Mouse (Mus musculus): ENCODE results near the gene Myom3. TPM values are rescaled to one million over a fixed set of nuclear protein-coding genes. Genes with fewer than 3 reads are reported as not detected.

The Myom3 gene
- polyA plus RNA-seq, 1 experiment from 2014 or later: 0.12 TPM

GRCm38 (mm10) chr4:135789135-135789534 is 29.6 kb downstream of the Myom3 start:
- DNase-seq (ENCODE audit: low spot score): no peak
- Histone ChIP-seq H3K36me3 (no peaks in the 10 kb centered on the region), H3K4me1 (no peaks in the 10 kb centered on the region), H3K27me3 (ENCODE audit: low read depth, poor library complexity, severe bottlenecking) (no peaks in the 10 kb centered on the region), H3K9me3 (replicated peaks) (0 out of 2 replicates have a peak, but pooled peaks cover 6% of the 10 kb centered on the region), H3K4me3 (no peak overlapping the region), H3K27ac (replicated peaks) (no peak overlapping the region)
- whole genome bisulfite sequencing: 73% methylated on average over 2 of the region's 2 CpGs

GRCm38 (mm10) chr4:135792821-135793220 is 33.3 kb downstream of the Myom3 start:
- Histone ChIP-seq H3K9me3 (replicated peaks) (0 out of 2 replicates have a peak, but pooled peaks cover 6% of the 10 kb centered on the region), H3K27ac (replicated peaks) (no peak overlapping the region), H3K36me3 (no peaks in the 10 kb centered on the region), H3K27me3 (ENCODE audit: low read depth, poor library complexity, severe bottlenecking) (peaks cover 12% of the 10 kb centered on the region; the same call in 1 of the 2 replicates), H3K4me1 (peaks cover under 1% of the 10 kb centered on the region; the same call in 1 of the 2 replicates), H3K4me3 (no peak overlapping the region)
- no peak for DNase-seq (ENCODE audit: low spot score)
- 90% methylated on average over 5 of the region's 5 CpGs for WGBS

GRCm38 (mm10) chr4:135797931-135798330 is 38.4 kb downstream of the Myom3 start:
- 0 out of 2 replicates have a peak, but pooled peaks cover 2% of the 10 kb centered on the region for H3K9me3 ChIP-seq (replicated peaks)
- DNase-seq (ENCODE audit: low spot score): no peak
- H3K4me1 ChIP-seq: peaks cover 16% of the 10 kb centered on the region
- H3K36me3 ChIP-seq: no peaks in the 10 kb centered on the region
- H3K4me3 ChIP-seq: no peak overlapping the region
- no peak overlapping the region for H3K27ac ChIP-seq (replicated peaks)
- H3K27me3 ChIP-seq (ENCODE audit: low read depth, poor library complexity, severe bottlenecking): peaks cover 15% of the 10 kb centered on the region; the same call in 1 of the 2 replicates
- WGBS: 39% methylated on average over 11 of the region's 11 CpGs

GRCm38 (mm10) chr4:135801543-135801942 is 42.0 kb downstream of the Myom3 start:
- no peaks in the 10 kb centered on the region for H3K36me3 ChIP-seq
- peaks cover 16% of the 10 kb centered on the region for H3K4me1 ChIP-seq
- H3K27ac ChIP-seq (replicated peaks): no peak overlapping the region; the same call in 1 of the 2 replicates
- no peaks in the 10 kb centered on the region for H3K9me3 ChIP-seq (replicated peaks)
- 28% methylated on average over 8 of the region's 8 CpGs for WGBS
- H3K27me3 ChIP-seq (ENCODE audit: low read depth, poor library complexity, severe bottlenecking): 0 out of 2 replicates have a peak, but pooled peaks cover 8% of the 10 kb centered on the region
- H3K4me3 ChIP-seq: no peak overlapping the region
- DNase-seq (ENCODE audit: low spot score): peak; percentile 89

GRCm38 (mm10) chr4:135803299-135803698 is 43.8 kb downstream of the Myom3 start:
- peaks cover 6% of the 10 kb centered on the region for H3K9me3 ChIP-seq (replicated peaks)
- no peak overlapping the region for H3K4me3 ChIP-seq
- no peaks in the 10 kb centered on the region for H3K36me3 ChIP-seq
- H3K27me3 ChIP-seq (ENCODE audit: low read depth, poor library complexity, severe bottlenecking): no peaks in the 10 kb centered on the region
- WGBS: 56% methylated on average over 4 of the region's 4 CpGs
- H3K4me1 ChIP-seq: peaks cover 10% of the 10 kb centered on the region
- DNase-seq (ENCODE audit: low spot score): no peak
- no peak overlapping the region for H3K27ac ChIP-seq (replicated peaks)

GRCm38 (mm10) chr4:135804169-135804568 is 44.7 kb downstream of the Myom3 start:
- Histone ChIP-seq H3K9me3 (replicated peaks) (peaks cover 8% of the 10 kb centered on the region), H3K27me3 (ENCODE audit: low read depth, poor library complexity, severe bottlenecking) (no peaks in the 10 kb centered on the region), H3K27ac (replicated peaks) (no peak overlapping the region), H3K4me3 (no peak overlapping the region), H3K4me1 (peaks cover 6% of the 10 kb centered on the region; the same call in 1 of the 2 replicates), H3K36me3 (no peaks in the 10 kb centered on the region)
- DNase-seq (ENCODE audit: low spot score): no peak
- WGBS: 85% methylated on average over 5 of the region's 5 CpGs

GRCm38 (mm10) chr4:135814896-135815295 is 55.4 kb downstream of the Myom3 start:
- no peak for DNase-seq (ENCODE audit: low spot score)
- Histone ChIP-seq H3K27ac (replicated peaks) (no peak overlapping the region), H3K4me1 (no peaks in the 10 kb centered on the region; the same call in 1 of the 2 replicates), H3K27me3 (ENCODE audit: low read depth, poor library complexity, severe bottlenecking) (no peaks in the 10 kb centered on the region), H3K4me3 (no peak overlapping the region), H3K9me3 (replicated peaks) (0 out of 2 replicates have a peak, but pooled peaks cover 6% of the 10 kb centered on the region), H3K36me3 (no peaks in the 10 kb centered on the region)
- WGBS: 83% methylated on average over 7 of the region's 7 CpGs

GRCm38 (mm10) chr4:135816905-135817622 is 57.5 kb downstream of the Myom3 start:
- H3K9me3 ChIP-seq (replicated peaks): 0 out of 2 replicates have a peak, but pooled peaks cover 6% of the 10 kb centered on the region
- peak; percentile 35 for DNase-seq (ENCODE audit: low spot score)
- H3K4me1 ChIP-seq: no peaks in the 10 kb centered on the region
- no peak overlapping the region for H3K27ac ChIP-seq (replicated peaks)
- H3K27me3 ChIP-seq (ENCODE audit: low read depth, poor library complexity, severe bottlenecking): no peaks in the 10 kb centered on the region
- H3K36me3 ChIP-seq: no peaks in the 10 kb centered on the region
- H3K4me3 ChIP-seq: no peak overlapping the region
- 49% methylated on average over 12 of the region's 12 CpGs for WGBS

GRCm38 (mm10) chr4:135818366-135818765 is 58.9 kb downstream of the Myom3 start:
- Histone ChIP-seq H3K4me1 (no peaks in the 10 kb centered on the region), H3K9me3 (replicated peaks) (0 out of 2 replicates have a peak, but pooled peaks cover 6% of the 10 kb centered on the region), H3K27me3 (ENCODE audit: low read depth, poor library complexity, severe bottlenecking) (no peaks in the 10 kb centered on the region), H3K36me3 (no peaks in the 10 kb centered on the region), H3K27ac (replicated peaks) (no peak overlapping the region), H3K4me3 (no peak overlapping the region)
- WGBS: 84% methylated on average over 3 of the region's 3 CpGs
- DNase-seq (ENCODE audit: low spot score): no peak

- peak; percentile 22 for DNase-seq (ENCODE audit: low spot score)
- 77% methylated on average over 17 of the region's 17 CpGs for WGBS
These were observed 60.5 kb downstream of the Myom3 start for GRCm38 (mm10) chr4:135819826-135820526.

GRCm38 (mm10) chr4:135821772-135822171 is 62.3 kb downstream of the Myom3 start:
- 88% methylated on average over 4 of the region's 4 CpGs for WGBS
- Histone ChIP-seq H3K36me3 (no peaks in the 10 kb centered on the region), H3K4me3 (no peak overlapping the region), H3K4me1 (peaks cover 4% of the 10 kb centered on the region; the same call in 1 of the 2 replicates), H3K27me3 (ENCODE audit: low read depth, poor library complexity, severe bottlenecking) (no peaks in the 10 kb centered on the region), H3K9me3 (replicated peaks) (0 out of 2 replicates have a peak, but pooled peaks cover 6% of the 10 kb centered on the region), H3K27ac (replicated peaks) (no peak overlapping the region)
- DNase-seq (ENCODE audit: low spot score): no peak

More at GRCm38 (mm10) chr4:135819826-135820526, 60.5 kb downstream of the Myom3 start:
- no peak overlapping the region for H3K4me3 ChIP-seq
- H3K36me3 ChIP-seq: no peaks in the 10 kb centered on the region
- no peaks in the 10 kb centered on the region for H3K27me3 ChIP-seq (ENCODE audit: low read depth, poor library complexity, severe bottlenecking)
- peaks cover 4% of the 10 kb centered on the region; the same call in 1 of the 2 replicates for H3K4me1 ChIP-seq
- H3K9me3 ChIP-seq (replicated peaks): 0 out of 2 replicates have a peak, but pooled peaks cover 6% of the 10 kb centered on the region
- H3K27ac ChIP-seq (replicated peaks): no peak overlapping the region

GRCm38 (mm10) chr4:135823298-135823697 is 63.8 kb downstream of the Myom3 start:
- no peak for DNase-seq (ENCODE audit: low spot score)
- Histone ChIP-seq H3K27me3 (ENCODE audit: low read depth, poor library complexity, severe bottlenecking) (no peaks in the 10 kb centered on the region), H3K4me3 (no peak overlapping the region), H3K9me3 (replicated peaks) (0 out of 2 replicates have a peak, but pooled peaks cover 6% of the 10 kb centered on the region), H3K36me3 (no peaks in the 10 kb centered on the region), H3K4me1 (peaks cover 6% of the 10 kb centered on the region), H3K27ac (replicated peaks) (no peak overlapping the region)
- WGBS: 76% methylated on average over 2 of the region's 2 CpGs

All from midbrain, embryonic 10.5 days (tissue).